Mouse (Mus musculus): ENCODE measurements at regions not wholly inside any gene's neighbourhood (a gene's known extent, or its start where the extent isn't known, plus 50 kb on each side); places are given as distances from the start of the nearest gene placed in this dataset.

- no peak for DNase-seq
Observed at GRCm38 (mm10) chr11:31531416-31531815, 140.3 kb downstream of the Bod1 start.

GRCm38 (mm10) chr11:31530851-31531250 lies 140.8 kb downstream of the Bod1 start:
- no peak for DNase-seq

GRCm38 (mm10) chr11:31529686-31530085 lies 142.0 kb downstream of the Bod1 start:
- no peak for DNase-seq

GRCm38 (mm10) chr11:31524708-31525107 lies 147.0 kb downstream of the Bod1 start:
- DNase-seq, result no peak

- DNase-seq, result no peak
Observed at GRCm38 (mm10) chr11:31524065-31524618, 147.5 kb downstream of the Bod1 start.

GRCm38 (mm10) chr11:31522127-31522526 lies 149.6 kb downstream of the Bod1 start:
- DNase-seq, result no peak

GRCm38 (mm10) chr11:31520909-31521308 lies 150.8 kb downstream of the Bod1 start:
- DNase-seq, result no peak

- no peak for DNase-seq
Observed at GRCm38 (mm10) chr11:31503239-31503916, 133.5 kb upstream of the Stc2 start.

GRCm38 (mm10) chr11:31485429-31485828 lies 115.6 kb upstream of the Stc2 start:
- DNase-seq, result no peak

- DNase-seq, result no peak
Observed at GRCm38 (mm10) chr11:31481057-31481340, 111.1 kb upstream of the Stc2 start.

GRCm38 (mm10) chr11:31480225-31481056 lies 110.6 kb upstream of the Stc2 start:
- DNase-seq, result no peak

GRCm38 (mm10) chr11:31477763-31478162 lies 107.9 kb upstream of the Stc2 start:
- DNase-seq, result no peak

GRCm38 (mm10) chr11:31477104-31477503 lies 107.2 kb upstream of the Stc2 start:
- no peak for DNase-seq

- no peak for DNase-seq
Observed at GRCm38 (mm10) chr11:31473017-31473416, 103.1 kb upstream of the Stc2 start.

- no peak for DNase-seq
Observed at GRCm38 (mm10) chr11:31470681-31471414, 101.0 kb upstream of the Stc2 start.

GRCm38 (mm10) chr11:31464844-31465243 lies 95.0 kb upstream of the Stc2 start:
- DNase-seq, result no peak

GRCm38 (mm10) chr11:31462440-31462839 lies 92.6 kb upstream of the Stc2 start:
- DNase-seq, result no peak

GRCm38 (mm10) chr11:31461824-31462223 lies 92.0 kb upstream of the Stc2 start:
- no peak for DNase-seq

GRCm38 (mm10) chr11:31461348-31461747 lies 91.5 kb upstream of the Stc2 start:
- DNase-seq, result no peak

GRCm38 (mm10) chr11:31427374-31427773 lies 57.5 kb upstream of the Stc2 start:
- DNase-seq, result no peak

Data from cerebellum, adult 9-11 months (tissue).